Mouse (Mus musculus) WW6 (cell line): ENCODE results near the gene Vps26a.

ENCODE experiments used
- DNase-seq: peaks from one replicate; pipeline ENCODE4 v3.0.0-alpha.2; 2013; ENCODE audit warnings: low read depth, low spot score

Vps26a gene

GRCm38 (mm10) chr10:62418831-62419356 is 67.7 kb downstream of the Vps26a start:
- DNase-seq: no peak

- no peak for DNase-seq
These were observed 73.0 kb downstream of the Vps26a start for GRCm38 (mm10) chr10:62413606-62413982.

- no peak for DNase-seq
These were observed 73.5 kb downstream of the Vps26a start for GRCm38 (mm10) chr10:62412906-62413605.

GRCm38 (mm10) chr10:62411431-62412410 is 74.9 kb downstream of the Vps26a start:
- DNase-seq: no peak

GRCm38 (mm10) chr10:62410943-62411342 is 75.7 kb downstream of the Vps26a start:
- DNase-seq: no peak
